Mouse (Mus musculus) frontal cortex, postnatal 36 days (tissue): ENCODE measurements around the gene Vamp3.
"Not testable (repeated sequence)": the region's sequence is repeated elsewhere in the genome, so short reads cannot be mapped to it uniquely, and the experiment has no call there.

Experiments
- DNase-seq, 2 experiments: peaks; one replicate each; pipeline ENCODE4 v3.0.0; 2022; ENCODE audit warnings: low spot score in 2 of 2

The Vamp3 gene

DNA sequence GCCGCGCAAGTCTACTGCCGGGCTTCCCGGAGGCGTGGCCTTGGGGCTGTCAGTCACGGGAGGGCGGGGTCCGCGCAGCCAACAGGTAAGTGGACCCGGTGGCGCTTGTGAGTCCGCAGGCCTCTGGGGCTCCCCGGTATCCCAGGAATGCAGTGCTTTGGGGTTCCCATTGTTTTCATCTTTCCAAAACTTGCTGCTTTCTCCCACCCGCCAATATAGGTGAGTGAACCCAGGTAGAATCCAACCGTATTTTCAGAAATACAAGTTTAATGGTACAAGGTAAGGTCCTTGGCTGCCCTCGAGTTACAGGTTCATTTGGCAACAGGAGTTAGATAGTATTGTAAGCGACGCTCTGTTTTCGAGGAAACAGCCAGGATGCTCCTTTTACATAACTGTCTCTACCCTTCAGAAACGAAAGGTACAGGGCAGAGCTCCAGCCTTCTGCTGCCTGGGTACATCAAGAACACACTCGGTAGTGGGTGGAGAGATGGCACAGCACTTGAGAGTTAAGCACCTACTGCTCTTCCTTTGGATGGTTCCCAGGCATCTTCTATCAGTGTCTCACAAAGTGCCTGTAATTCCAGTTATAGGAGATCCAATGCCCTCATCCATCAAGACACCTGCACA, 12.7 kb downstream of the Vamp3 start:
- DNase-seq, result peak; percentile 40 to 58

DNA sequence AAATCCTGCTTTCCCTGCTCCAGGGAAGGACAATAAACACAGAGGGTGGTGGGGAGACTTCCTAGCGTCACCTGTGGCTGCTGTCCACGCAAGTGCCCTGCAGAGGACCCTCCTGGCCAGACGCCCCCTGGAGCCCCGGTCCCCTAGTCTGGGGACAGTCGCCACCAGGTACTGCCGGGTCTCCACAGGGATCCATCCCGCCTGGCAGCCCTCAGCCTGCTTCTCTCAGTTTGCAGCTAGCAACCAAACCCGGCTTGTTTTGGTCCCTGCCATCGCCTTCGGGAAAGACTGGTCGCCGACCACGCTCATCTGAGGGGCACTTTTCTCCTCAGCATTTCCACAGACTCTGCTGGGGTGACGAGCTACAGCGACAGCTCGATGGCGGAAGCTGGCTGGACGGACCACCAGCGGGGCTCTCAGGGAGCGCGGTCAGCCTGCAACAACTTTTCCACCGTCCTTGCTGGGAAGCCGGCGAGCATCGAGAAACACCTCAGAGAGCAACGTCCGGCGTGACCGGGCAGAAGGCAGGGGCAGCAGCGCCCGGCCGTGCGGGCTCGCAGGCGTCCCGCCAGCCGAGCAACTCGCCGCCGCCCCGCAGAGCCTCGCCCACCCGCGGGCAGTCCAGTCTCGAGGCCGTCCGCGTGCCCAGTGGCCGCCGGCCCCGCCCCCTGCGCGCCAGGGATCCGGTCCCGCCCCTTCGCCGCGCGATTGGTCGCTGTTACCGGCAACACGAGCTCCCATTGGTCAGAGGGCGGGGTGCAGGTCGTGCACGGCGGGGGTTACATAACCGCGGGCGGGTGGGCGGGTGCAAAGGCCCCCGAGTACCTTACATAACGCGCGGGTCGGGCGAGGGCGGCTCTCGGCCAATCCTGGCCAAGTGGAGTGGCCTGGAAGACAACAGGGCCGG, 13.5 kb downstream of the Vamp3 start, which contains the start of gene Per3:
TSS of gene Per3 (minus strand) at position 629 of the 907 bp plus-strand sequence.
- DNase-seq, result peak; percentile 97 to 98

DNA sequence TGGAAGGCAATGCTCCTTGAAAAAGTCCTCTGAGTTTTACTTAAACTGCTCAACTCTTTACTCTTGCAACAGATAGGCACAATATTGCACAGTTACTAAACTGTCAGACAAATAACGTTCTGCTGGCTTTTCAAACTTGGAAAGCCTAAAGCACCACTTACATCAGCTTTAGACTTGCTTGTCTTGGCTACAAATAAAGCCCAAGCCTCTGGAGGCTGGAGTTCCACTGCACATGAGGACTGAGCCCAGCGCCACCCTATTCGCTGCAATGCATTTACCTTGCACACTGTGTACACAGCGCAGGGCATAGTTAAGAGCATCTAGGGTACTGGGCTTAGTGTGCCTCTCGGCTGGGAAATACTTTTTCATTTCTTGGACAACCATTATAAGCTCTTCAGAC, 14.5 kb downstream of the Vamp3 start:
- peak in 1 of 2 experiments; percentile 18 for DNase-seq

DNA sequence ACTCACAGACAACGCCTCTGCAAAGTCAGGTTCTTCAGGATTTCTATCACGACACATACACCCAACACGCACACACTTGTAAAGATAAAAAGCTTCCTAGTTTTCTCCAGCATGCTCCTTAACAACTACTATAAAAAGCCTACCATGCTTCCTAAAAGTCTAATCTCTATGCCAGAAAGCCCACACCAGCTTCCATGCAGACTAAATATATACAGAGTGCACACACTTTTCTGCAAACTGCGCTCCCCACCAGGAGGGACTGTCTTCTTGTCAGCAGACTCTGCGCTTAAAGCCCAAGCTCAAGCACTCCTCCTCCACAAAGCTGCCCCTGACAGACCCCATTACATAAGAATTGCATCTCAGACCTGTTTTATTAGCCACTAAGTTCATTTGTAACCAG, 16.3 kb downstream of the Vamp3 start:
- peak; percentile 34 to 66 for DNase-seq

DNA sequence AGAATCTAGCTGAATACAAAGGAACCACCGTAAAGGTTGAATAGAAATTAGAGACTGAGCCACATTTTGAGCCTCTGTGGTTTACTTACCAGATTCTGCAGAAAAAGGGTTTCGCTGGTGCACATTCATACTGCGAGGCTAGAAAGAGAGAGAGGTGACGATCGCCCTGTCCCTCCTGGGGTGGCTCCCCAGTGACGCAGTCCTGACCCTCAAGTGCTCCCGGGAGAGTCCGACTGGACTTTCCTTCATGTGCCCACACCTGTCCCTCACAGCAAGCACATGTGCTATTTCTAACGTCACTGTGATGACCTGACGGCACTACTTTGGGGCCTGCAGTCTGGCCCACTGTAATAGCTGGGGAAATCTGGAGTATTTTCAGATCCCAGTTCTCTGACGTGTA, 20.0 kb downstream of the Vamp3 start:
- no peak for DNase-seq

DNA sequence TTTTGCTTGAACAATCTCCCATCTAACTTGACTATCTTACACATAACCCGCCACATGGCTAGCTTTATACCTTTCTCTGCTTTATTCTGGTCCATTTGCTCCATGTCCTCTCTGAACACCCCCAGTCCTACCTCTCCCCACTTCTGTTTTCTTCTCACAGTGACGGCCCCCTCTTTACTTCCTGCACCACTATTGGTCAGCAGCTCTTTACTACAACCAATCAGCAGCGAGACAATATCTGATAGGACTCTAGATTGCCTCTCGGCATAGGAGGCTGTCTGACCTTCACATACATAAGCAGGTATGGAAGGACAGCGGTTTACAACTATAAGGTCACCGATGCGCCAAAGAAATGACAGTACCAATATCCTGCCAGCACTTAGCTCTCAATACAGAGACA, 21.2 kb downstream of the Vamp3 start:
- DNase-seq, result no peak

DNA sequence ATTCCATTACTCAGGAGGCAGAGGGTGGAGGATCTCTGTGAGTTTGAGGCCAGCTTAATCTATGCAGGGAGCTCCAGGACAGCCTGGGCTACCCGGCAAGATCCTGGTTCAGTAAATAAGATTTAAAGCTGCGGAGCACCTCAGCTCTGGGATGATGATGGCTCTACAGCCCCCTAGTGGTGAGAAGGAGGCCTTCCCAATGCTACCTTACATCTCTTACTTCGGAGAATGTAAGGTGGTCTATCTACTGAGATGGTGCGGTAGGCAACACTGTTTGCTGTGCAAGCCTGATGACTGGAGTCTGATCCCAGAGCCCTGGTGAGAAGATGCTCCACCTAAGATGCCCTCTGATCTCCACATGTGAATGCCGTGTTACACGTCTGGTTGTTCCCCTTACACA, 30.8 kb downstream of the Vamp3 start:
- peak in 1 of 2 experiments; percentile 5 for DNase-seq

DNA sequence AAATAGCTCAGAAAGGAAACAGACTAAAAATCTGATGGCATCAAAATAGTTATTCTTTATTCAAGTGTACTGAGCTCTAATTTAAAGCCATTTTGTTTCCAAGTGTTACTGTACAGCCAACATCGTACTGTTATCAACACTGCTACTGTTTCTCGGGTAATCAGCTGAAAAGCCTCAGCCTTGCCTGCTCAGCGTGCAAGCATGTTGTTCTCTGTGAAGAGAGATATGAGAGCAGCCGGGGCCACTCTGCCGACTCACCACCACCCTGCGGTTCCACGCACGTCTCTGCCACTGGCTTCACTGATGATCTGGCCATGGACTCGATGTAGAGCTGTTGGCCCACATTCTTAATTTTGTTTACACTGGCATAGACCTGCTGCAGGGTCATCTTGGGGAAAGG, 33.6 kb downstream of the Vamp3 start:
- no peak for DNase-seq

DNA sequence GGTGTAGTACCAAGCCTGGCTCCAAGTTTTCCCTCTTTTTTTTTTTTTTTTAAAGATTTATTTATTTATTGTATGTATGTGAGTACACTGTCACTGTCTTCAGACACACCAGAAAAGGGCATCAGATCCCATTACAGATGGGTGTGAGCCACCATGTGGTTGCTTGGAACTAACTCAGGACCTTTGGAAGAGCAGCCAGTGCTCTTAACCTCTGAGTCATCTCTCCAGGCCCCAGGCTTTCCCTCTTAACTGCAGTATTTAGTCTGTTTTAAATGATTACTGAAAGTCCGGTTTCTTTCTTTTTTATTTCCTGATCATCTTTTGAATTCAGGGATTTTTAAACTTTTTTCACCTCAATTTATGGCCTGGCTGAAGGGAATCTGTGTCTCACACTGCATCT, 40.4 kb downstream of the Vamp3 start:
- DNase-seq, result not testable (repeated sequence)

DNA sequence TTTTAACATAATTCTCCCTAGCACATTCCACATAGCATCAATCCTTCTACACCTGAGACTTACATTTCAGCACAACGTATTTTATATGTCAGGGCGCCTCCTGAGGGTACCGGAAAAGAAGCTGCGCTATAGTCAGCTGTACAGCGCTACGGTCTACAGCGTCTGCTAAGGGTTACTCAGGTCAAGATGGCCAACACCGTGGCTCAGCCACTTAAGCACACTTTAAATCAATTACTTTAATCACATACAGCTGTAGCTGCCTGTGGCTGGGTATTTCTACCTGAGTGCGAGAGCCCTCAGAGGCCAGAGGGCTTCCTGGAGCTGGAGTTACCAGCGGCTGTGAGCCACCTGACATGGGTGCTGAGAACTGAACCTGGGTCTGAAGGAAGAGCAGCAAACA, 41.8 kb downstream of the Vamp3 start:
- no peak for DNase-seq

DNA sequence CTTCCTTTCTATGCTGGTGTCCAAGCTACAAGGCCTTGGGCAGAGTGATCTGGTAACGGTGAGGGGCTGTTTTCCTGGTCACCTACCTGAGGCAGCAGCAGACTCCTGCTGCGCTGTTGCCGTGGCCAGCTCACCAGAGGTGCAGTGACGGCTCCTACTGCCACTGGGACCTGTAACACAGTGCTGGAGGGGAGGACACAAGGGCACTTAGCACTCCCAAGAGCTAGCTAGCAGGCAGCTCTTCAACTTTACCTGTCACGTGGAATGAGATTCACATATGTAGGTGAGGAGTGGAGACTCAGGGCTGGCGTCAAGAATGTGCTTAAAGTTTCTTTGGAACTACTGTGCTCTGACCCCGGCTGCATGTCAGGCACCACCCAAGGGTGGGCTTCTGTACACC, 47.4 kb downstream of the Vamp3 start:
- DNase-seq, result no peak

DNA sequence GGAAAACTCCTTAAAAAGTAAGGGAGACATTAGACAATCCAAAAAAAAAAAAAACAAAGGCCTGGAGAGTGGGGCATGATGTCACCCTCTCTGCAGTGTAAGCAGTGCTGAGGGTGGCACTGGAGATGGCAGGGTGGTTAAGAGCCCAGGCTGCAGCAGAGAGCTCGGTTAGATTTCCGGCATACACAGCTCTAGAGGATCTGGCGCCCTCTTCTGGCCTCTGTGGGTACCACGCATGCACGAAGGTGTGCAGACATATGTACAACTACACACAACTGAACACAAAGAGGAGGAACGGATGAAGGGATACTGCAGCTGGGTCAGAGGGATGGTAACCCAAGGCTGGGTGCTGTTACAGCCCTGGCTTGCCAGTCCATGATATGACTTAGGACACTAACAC, 50.8 kb downstream of the Vamp3 start:
- peak; percentile 24 to 38 for DNase-seq

DNA sequence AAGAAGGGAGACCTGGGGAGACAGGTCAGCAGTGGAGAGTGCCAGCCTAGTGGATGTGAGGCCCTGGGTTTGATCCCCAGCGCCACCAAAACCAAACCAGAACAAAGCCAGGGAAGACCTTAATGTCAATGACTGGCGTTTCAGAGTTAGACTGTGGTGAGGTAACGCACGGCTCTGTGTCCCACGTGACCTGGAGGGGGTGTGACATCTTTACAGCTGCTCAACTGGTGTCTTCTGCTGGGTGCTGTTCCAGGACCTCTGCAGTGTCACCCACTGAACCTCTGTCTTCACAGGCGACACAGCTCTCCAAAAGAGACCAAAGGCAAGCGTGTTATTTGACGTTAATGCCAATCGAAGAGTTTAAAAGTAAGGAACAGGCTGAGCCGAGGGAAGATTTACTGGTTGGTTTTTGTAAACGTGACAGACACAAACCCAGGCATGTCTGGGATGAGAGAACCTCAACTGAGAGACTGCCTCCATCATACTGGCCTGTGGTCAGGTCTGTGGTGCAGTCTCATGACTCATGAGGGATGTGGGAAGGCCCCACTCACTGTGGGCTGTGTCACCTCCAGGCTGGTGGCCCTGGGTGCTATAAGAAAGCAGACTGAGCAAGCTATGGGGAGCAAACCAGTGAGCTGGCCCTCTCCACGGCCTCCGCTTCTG, 52.0 kb downstream of the Vamp3 start:
- no peak for DNase-seq

DNA sequence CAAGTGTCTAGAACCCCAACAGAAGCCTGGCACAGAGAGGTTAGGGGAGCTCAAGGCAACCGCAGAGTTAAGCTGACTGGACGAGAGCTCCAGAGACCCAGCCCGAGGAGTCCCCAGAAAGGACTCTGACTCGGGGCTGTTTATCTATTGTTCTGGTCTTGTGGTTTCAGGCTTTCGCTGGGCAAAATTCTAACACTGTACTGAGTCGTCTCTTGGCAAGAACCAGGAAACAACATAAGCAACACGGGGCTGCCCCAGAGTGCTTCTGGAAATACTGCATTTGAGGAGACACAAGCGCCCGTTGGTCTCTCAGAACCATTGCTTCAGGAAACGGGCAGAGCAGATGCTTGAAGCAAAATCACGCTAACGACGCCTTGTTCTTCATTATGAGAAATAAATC, 56.4 kb downstream of the Vamp3 start:
- no peak for DNase-seq

DNA sequence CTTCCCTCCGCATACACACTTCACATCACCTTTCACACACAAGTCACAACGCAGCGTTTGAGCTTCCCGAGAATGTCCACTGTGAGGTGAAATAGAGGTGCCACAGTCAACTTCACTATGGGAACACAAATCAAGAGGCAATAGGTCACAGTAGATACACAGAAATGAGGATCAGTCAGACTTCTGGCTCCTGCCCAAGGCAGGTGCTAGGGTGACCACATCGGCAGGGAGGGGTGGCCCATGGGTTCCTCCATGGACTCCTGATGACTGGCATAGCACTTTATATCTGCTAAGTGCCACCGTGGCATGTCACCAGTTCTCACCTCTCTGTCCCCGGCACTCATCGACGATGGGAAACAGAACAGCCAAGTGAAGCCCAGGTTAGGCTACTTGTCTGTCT, 59.1 kb downstream of the Vamp3 start:
- no peak for DNase-seq
